Mouse (Mus musculus) CD4-positive, CD25-positive, alpha-beta regulatory T cell, adult 4 months (primary cell): ENCODE measurements around the gene Crhr1. TPM values are rescaled to one million over a fixed set of nuclear protein-coding genes. Genes with fewer than 3 reads are reported as not detected.

Experiments
- ATAC-seq: one replicate; pipeline ENCODE4 v1.8.0; 2017
- polyA plus RNA-seq, 2 experiments: library from polyadenylated mRNA; unstranded; fragments of 100-300 nt; shearing (Covaris generic); gene quantifications; one replicate each; pipeline ENCODE4 v1.2.1; 2017

Crhr1 gene
- not detected for polyA plus RNA-seq

GRCm38 (mm10) chr11:104132580-104133441, at the start of gene Crhr1:
Crhr1 (plus strand) TSS chr11:104132855.
- ATAC-seq, result no peak

GRCm38 (mm10) chr11:104083248-104083647, 49.4 kb upstream of the Crhr1 start:
- no peak for ATAC-seq

- no peak for ATAC-seq
Observed at GRCm38 (mm10) chr11:104083716-104084115, 48.9 kb upstream of the Crhr1 start.

- ATAC-seq, result no peak
Observed at GRCm38 (mm10) chr11:104088519-104088918, 44.1 kb upstream of the Crhr1 start.

GRCm38 (mm10) chr11:104090769-104091168, 41.9 kb upstream of the Crhr1 start:
- no peak for ATAC-seq

GRCm38 (mm10) chr11:104095151-104095550, 37.5 kb upstream of the Crhr1 start:
- no peak for ATAC-seq

GRCm38 (mm10) chr11:104096536-104096935, 36.1 kb upstream of the Crhr1 start:
- no peak for ATAC-seq

GRCm38 (mm10) chr11:104099542-104099941, 33.1 kb upstream of the Crhr1 start:
- no peak for ATAC-seq

- ATAC-seq, result no peak
Observed at GRCm38 (mm10) chr11:104102641-104103040, 30.0 kb upstream of the Crhr1 start.

GRCm38 (mm10) chr11:104106329-104106728, 26.3 kb upstream of the Crhr1 start:
- ATAC-seq, result no peak

- no peak for ATAC-seq
Observed at GRCm38 (mm10) chr11:104106969-104107368, 25.7 kb upstream of the Crhr1 start.

- no peak for ATAC-seq
Observed at GRCm38 (mm10) chr11:104110366-104110765, 22.3 kb upstream of the Crhr1 start.

- ATAC-seq, result no peak
Observed at GRCm38 (mm10) chr11:104111851-104112250, 20.8 kb upstream of the Crhr1 start.

- no peak for ATAC-seq
Observed at GRCm38 (mm10) chr11:104113699-104114098, 19.0 kb upstream of the Crhr1 start.

GRCm38 (mm10) chr11:104114690-104115089, 18.0 kb upstream of the Crhr1 start:
- no peak for ATAC-seq

GRCm38 (mm10) chr11:104118356-104118755, 14.3 kb upstream of the Crhr1 start:
- no peak for ATAC-seq

- no peak for ATAC-seq
Observed at GRCm38 (mm10) chr11:104122966-104123365, 9.7 kb upstream of the Crhr1 start.

GRCm38 (mm10) chr11:104123479-104123878, 9.2 kb upstream of the Crhr1 start:
- ATAC-seq, result no peak

GRCm38 (mm10) chr11:104124582-104124981, 8.1 kb upstream of the Crhr1 start:
- no peak for ATAC-seq

GRCm38 (mm10) chr11:104129466-104129865, 3.2 kb upstream of the Crhr1 start:
- no peak for ATAC-seq

- no peak for ATAC-seq
Observed at GRCm38 (mm10) chr11:104130721-104131647, 1.7 kb upstream of the Crhr1 start.

GRCm38 (mm10) chr11:104131756-104132155, 899 bp upstream of the Crhr1 start:
- no peak for ATAC-seq

- ATAC-seq, result no peak
Observed at GRCm38 (mm10) chr11:104133442-104133983, 858 bp downstream of the Crhr1 start.
